Mouse (Mus musculus) limb, embryonic 10.5 days (tissue): ENCODE measurements at regions not wholly inside any gene's neighbourhood (a gene's known extent, or its start where the extent isn't known, plus 50 kb on each side); places are given as distances from the start of the nearest gene placed in this dataset.

Source experiments
- DNase-seq: peaks from one replicate; pipeline ENCODE4 v3.0.0-alpha.2; 2017; ENCODE audit warnings: low spot score
- H3K27ac ChIP-seq: fragments of 300-500 bp; sonication (generic); 2 replicates; pipeline ENCODE4 v1.5.1; 2016; ENCODE audit warnings: mild to moderate bottlenecking
- H3K27me3 ChIP-seq: fragments of 300-500 bp; sonication (generic); 2 replicates; pipeline ENCODE4 v1.6.1; 2016; ENCODE audit warnings: low read depth, mild to moderate bottlenecking; ENCODE audit not compliant: poor library complexity, severe bottlenecking
- H3K36me3 ChIP-seq: fragments of 300-500 bp; sonication (generic); 2 replicates; pipeline ENCODE4 v1.6.1; 2016; ENCODE audit warnings: mild to moderate bottlenecking, moderate library complexity
- H3K4me1 ChIP-seq: fragments of 300-500 bp; sonication (generic); 2 replicates; pipeline ENCODE4 v1.6.1; 2016
- H3K4me3 ChIP-seq: fragments of 300-500 bp; sonication (generic); 2 replicates; pipeline ENCODE4 v1.5.1; 2016; ENCODE audit warnings: mild to moderate bottlenecking, moderate library complexity
- H3K9me3 ChIP-seq: fragments of 300-500 bp; sonication (generic); replicated peaks from 2 replicates; pipeline ENCODE4 v1.6.1; 2016; ENCODE audit warnings: mild to moderate bottlenecking
- WGBS: fragments of 180-500 bp; shearing (Covaris S2); methylation state at CpG from one replicate; pipeline ENCODE4 v1.1.7; 2016; 5-methylcytosine and 5-hydroxymethylcytosine counted together

GRCm38 (mm10) chr12:110332616-110333154, 53.8 kb downstream of the Dio3 start:
- H3K27me3 ChIP-seq, result no peaks in the 10 kb centered on the region
- H3K9me3 ChIP-seq, result no peaks in the 10 kb centered on the region; the same call in 1 of the 2 replicates
- no peak for DNase-seq
- 93% methylated on average over 12 of the region's 12 CpGs for WGBS
- H3K27ac ChIP-seq, result no peak overlapping the region
- no peaks in the 10 kb centered on the region for H3K36me3 ChIP-seq
- H3K4me3 ChIP-seq, result no peak overlapping the region
- no peaks in the 10 kb centered on the region for H3K4me1 ChIP-seq

GRCm38 (mm10) chr12:110334609-110335008, 55.7 kb downstream of the Dio3 start:
- peak; percentile 18 for DNase-seq
- Histone ChIP-seq H3K4me3 (no peak overlapping the region), H3K4me1 (no peaks in the 10 kb centered on the region), H3K27me3 (no peaks in the 10 kb centered on the region), H3K36me3 (no peaks in the 10 kb centered on the region), H3K9me3 (no peaks in the 10 kb centered on the region; the same call in 1 of the 2 replicates), H3K27ac (no peak overlapping the region)
- 80% methylated on average over 2 of the region's 2 CpGs for WGBS

GRCm38 (mm10) chr12:110344280-110344827, 65.5 kb downstream of the Dio3 start:
- Histone ChIP-seq H3K27ac (no peak overlapping the region), H3K9me3 (no peaks in the 10 kb centered on the region), H3K4me3 (no peak overlapping the region), H3K27me3 (no peaks in the 10 kb centered on the region), H3K36me3 (no peaks in the 10 kb centered on the region), H3K4me1 (no peaks in the 10 kb centered on the region)
- DNase-seq, result no peak
- WGBS, result 83% methylated on average over 4 of the region's 4 CpGs

- H3K4me1 ChIP-seq, result no peaks in the 10 kb centered on the region
These were observed 70.8 kb downstream of the Dio3 start for GRCm38 (mm10) chr12:110349621-110350020.

GRCm38 (mm10) chr12:110355851-110356250, 77.0 kb downstream of the Dio3 start:
- no peak for DNase-seq
- 80% methylated on average over 6 of the region's 6 CpGs for WGBS
- no peaks in the 10 kb centered on the region for H3K4me1 ChIP-seq

More at GRCm38 (mm10) chr12:110349621-110350020, 70.8 kb downstream of the Dio3 start:
- H3K9me3 ChIP-seq, result no peaks in the 10 kb centered on the region
- H3K27me3 ChIP-seq, result no peaks in the 10 kb centered on the region
- no peak overlapping the region for H3K27ac ChIP-seq
- no peak overlapping the region for H3K4me3 ChIP-seq
- no peaks in the 10 kb centered on the region for H3K36me3 ChIP-seq
- 62% methylated on average over 1 of the region's 1 CpGs for WGBS
- no peak for DNase-seq

GRCm38 (mm10) chr12:110367102-110367501, 79.8 kb upstream of the Ppp2r5c start:
- Histone ChIP-seq H3K9me3 (no peaks in the 10 kb centered on the region), H3K36me3 (no peaks in the 10 kb centered on the region), H3K4me3 (no peak overlapping the region), H3K27me3 (peaks cover 7% of the 10 kb centered on the region), H3K27ac (no peak overlapping the region), H3K4me1 (0 out of 2 replicates have a peak, but pooled peaks cover 2% of the 10 kb centered on the region)
- DNase-seq, result no peak
- WGBS, result 94% methylated on average over 6 of the region's 6 CpGs

More at GRCm38 (mm10) chr12:110355851-110356250, 77.0 kb downstream of the Dio3 start:
- Histone ChIP-seq H3K27me3 (peaks cover 5% of the 10 kb centered on the region; the same call in 1 of the 2 replicates), H3K9me3 (no peaks in the 10 kb centered on the region), H3K4me3 (no peak overlapping the region), H3K27ac (no peak overlapping the region), H3K36me3 (no peaks in the 10 kb centered on the region)

GRCm38 (mm10) chr12:110367822-110368221, 79.1 kb upstream of the Ppp2r5c start:
- 96% methylated on average over 4 of the region's 4 CpGs for WGBS

GRCm38 (mm10) chr12:110371886-110372690, 74.8 kb upstream of the Ppp2r5c start:
- no peak overlapping the region for H3K4me3 ChIP-seq
- H3K27ac ChIP-seq, result no peak overlapping the region
- H3K4me1 ChIP-seq, result peaks cover 39% of the 10 kb centered on the region
- H3K9me3 ChIP-seq, result no peaks in the 10 kb centered on the region
- DNase-seq, result no peak
- peaks cover 55% of the 10 kb centered on the region for H3K27me3 ChIP-seq
- WGBS, result 77% methylated on average over 13 of the region's 13 CpGs
- H3K36me3 ChIP-seq, result no peaks in the 10 kb centered on the region

More at GRCm38 (mm10) chr12:110367822-110368221, 79.1 kb upstream of the Ppp2r5c start:
- no peak for DNase-seq
- Histone ChIP-seq H3K36me3 (no peaks in the 10 kb centered on the region), H3K4me3 (no peak overlapping the region), H3K4me1 (peaks cover 5% of the 10 kb centered on the region), H3K27ac (no peak overlapping the region), H3K27me3 (peaks cover 14% of the 10 kb centered on the region), H3K9me3 (no peaks in the 10 kb centered on the region)

GRCm38 (mm10) chr12:110372986-110373385, 73.9 kb upstream of the Ppp2r5c start:
- Histone ChIP-seq H3K4me1 (peaks cover 39% of the 10 kb centered on the region), H3K4me3 (peak overlapping the region; percentile 24; the same call in 1 of the 2 replicates), H3K27ac (no peak overlapping the region), H3K27me3 (peaks cover 64% of the 10 kb centered on the region), H3K36me3 (no peaks in the 10 kb centered on the region), H3K9me3 (no peaks in the 10 kb centered on the region)
- WGBS, result 61% methylated on average over 9 of the region's 9 CpGs
- DNase-seq, result peak; percentile 32

- Histone ChIP-seq H3K27me3 (peaks cover 66% of the 10 kb centered on the region), H3K4me1 (peaks cover 39% of the 10 kb centered on the region), H3K27ac (no peak overlapping the region), H3K36me3 (no peaks in the 10 kb centered on the region), H3K9me3 (no peaks in the 10 kb centered on the region), H3K4me3 (peak overlapping the region; percentile 24)
- peak; percentile 92 for DNase-seq
- 6% methylated on average over 27 of the region's 27 CpGs for WGBS
These were observed 73.4 kb upstream of the Ppp2r5c start for GRCm38 (mm10) chr12:110373408-110374065.

- Histone ChIP-seq H3K36me3 (no peaks in the 10 kb centered on the region), H3K4me1 (peaks cover 39% of the 10 kb centered on the region), H3K4me3 (peak overlapping the region; percentile 22; the same call in 1 of the 2 replicates), H3K27ac (no peak overlapping the region), H3K9me3 (no peaks in the 10 kb centered on the region), H3K27me3 (peaks cover 70% of the 10 kb centered on the region)
- peak; percentile 45 for DNase-seq
- WGBS, result 8% methylated on average over 15 of the region's 15 CpGs
These were observed 71.8 kb upstream of the Ppp2r5c start for GRCm38 (mm10) chr12:110375139-110375538.

- H3K27ac ChIP-seq, result no peak overlapping the region
- no peaks in the 10 kb centered on the region for H3K9me3 ChIP-seq
- peaks cover 75% of the 10 kb centered on the region for H3K27me3 ChIP-seq
- 38% methylated on average over 5 of the region's 7 CpGs for WGBS
- H3K36me3 ChIP-seq, result no peaks in the 10 kb centered on the region
- no peak overlapping the region for H3K4me3 ChIP-seq
- peak; percentile 54 for DNase-seq
- H3K4me1 ChIP-seq, result peaks cover 42% of the 10 kb centered on the region
These were observed 70.7 kb upstream of the Ppp2r5c start for GRCm38 (mm10) chr12:110376062-110376837.
